Comparison of ENCODE assay signal across 14 mouse cellular contexts in the genomic region with DNA sequence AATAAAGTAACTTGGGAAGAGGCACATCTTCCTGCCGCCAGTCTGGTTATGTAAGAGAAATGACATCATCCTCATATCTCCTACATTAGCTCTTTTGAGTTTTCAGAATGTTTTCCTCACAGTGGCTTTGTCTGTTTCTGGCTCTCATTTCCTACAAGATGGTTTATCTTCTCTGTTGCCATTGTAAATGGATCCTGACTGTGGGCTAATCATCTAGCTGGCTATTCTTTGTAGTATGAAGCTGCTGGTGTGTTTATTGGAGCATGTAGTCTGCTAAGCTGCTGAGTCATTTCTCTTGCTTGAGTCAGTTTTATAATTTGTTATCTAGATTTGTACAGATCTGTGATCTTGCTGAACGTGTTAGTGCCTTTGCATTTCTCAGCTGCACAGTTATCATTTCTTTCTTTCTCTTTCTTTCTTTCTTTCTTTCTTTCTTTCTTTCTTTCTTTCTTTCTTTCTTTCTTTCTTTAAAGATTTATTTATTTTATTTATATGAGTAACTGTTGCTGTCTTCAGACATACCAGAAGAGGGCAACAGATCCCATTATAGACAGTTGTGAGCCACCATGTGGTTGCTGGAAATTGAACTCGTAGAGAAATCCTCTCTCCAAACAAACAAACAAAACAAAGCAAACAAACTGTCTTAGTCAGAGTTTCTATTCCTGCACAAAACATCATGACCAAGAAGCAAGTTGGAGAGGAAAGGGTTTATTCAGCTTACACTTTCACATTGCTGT. TPM values are rescaled to one million over a fixed set of nuclear protein-coding genes. Genes with fewer than 3 reads are reported as not detected.
DNase-seq lines count a peak whose midpoint lies in the region; ATAC-seq and TF ChIP-seq lines count a peak whose summit lies in the region.
"Had no signal": no experiment of that assay in that cellular context is flagged by ENCODE, and none has a peak within 500 bp of the region (broad histone marks: within the 10 kb centered on the region; RNA-seq: fewer than 3 reads in every experiment).

No protein-coding gene starts in this region.

- no peak for ATAC-seq in heart, embryonic 13.5 days (ENCODE audit: extremely low read depth, insufficient number of reproducible peaks, low FRiP score, low TSS enrichment)
- ATAC-seq in midbrain, embryonic 11.5 days (ENCODE audit: low FRiP score), result no peak
- ATAC-seq: forebrain, embryonic 16.5 days; liver, embryonic 12.5 days had no signal

- no peaks in the 10 kb centered on the region for H3K36me3 ChIP-seq in heart, embryonic 13.5 days
- no peaks in the 10 kb centered on the region for H3K36me3 ChIP-seq in midbrain, embryonic 11.5 days (ENCODE audit: control insufficient read depth, insufficient read depth, low read length)
- no peaks in the 10 kb centered on the region for H3K36me3 ChIP-seq in midbrain, embryonic 10.5 days
- H3K36me3 ChIP-seq: liver, embryonic 12.5 days had no signal

- H3K4me2 ChIP-seq in heart, embryonic 13.5 days, result no peak overlapping the region
- H3K4me2 ChIP-seq in midbrain, embryonic 11.5 days, result no peak overlapping the region
- H3K4me2 ChIP-seq: liver, embryonic 12.5 days had no signal

- H3K4me1 ChIP-seq in heart, embryonic 13.5 days, result peaks cover 14% of the 10 kb centered on the region
- no peaks in the 10 kb centered on the region for H3K4me1 ChIP-seq in midbrain, embryonic 11.5 days (ENCODE audit: control insufficient read depth, insufficient read depth, low read length)
- H3K4me1 ChIP-seq in midbrain, embryonic 10.5 days, result peaks cover 10% of the 10 kb centered on the region
- peaks cover 25% of the 10 kb centered on the region for H3K4me1 ChIP-seq in bone marrow macrophage, adult 2 months (ENCODE audit: control insufficient read depth, insufficient read depth, low read length)

- no peak for TF ChIP-seq POLR2A in bone marrow macrophage, adult 2 months (IDR thresholded peaks at IDR 0.05; ENCODE audit: borderline replicate concordance, low read depth, low read length)

- peak overlapping the region; percentile 61 for H3K27ac ChIP-seq in heart, embryonic 13.5 days (replicated peaks)
- H3K27ac ChIP-seq in midbrain, embryonic 11.5 days (ENCODE audit: low read depth, low read length), result no peak overlapping the region
- H3K27ac ChIP-seq in midbrain, embryonic 10.5 days (replicated peaks), result no peak overlapping the region
- peak overlapping the region; percentile 80 for H3K27ac ChIP-seq in bone marrow macrophage, adult 2 months (ENCODE audit: insufficient read depth, low read depth, low read length)
- H3K27ac ChIP-seq: liver, embryonic 12.5 days; macrophage had no signal

- H3K9ac ChIP-seq in heart, embryonic 13.5 days, result no peak overlapping the region
- no peak overlapping the region for H3K9ac ChIP-seq in midbrain, embryonic 11.5 days (ENCODE audit: low read length)
- H3K9ac ChIP-seq: liver, embryonic 12.5 days had no signal

- whole genome bisulfite sequencing in heart, embryonic 13.5 days, result 28% methylated on average over 3 of the region's 3 CpGs
- 54% methylated on average over 3 of the region's 3 CpGs for WGBS in midbrain, embryonic 11.5 days
- 70% methylated on average over 3 of the region's 3 CpGs for WGBS in midbrain, embryonic 10.5 days

- TF ChIP-seq CTCF in bone marrow macrophage, adult 2 months (IDR thresholded peaks at IDR 0.05; ENCODE audit: low read depth, low read length), result no peak

- no peaks in the 10 kb centered on the region for H3K9me3 ChIP-seq in heart, embryonic 13.5 days
- no peaks in the 10 kb centered on the region for H3K9me3 ChIP-seq in midbrain, embryonic 11.5 days (ENCODE audit: control insufficient read depth, low read length)
- H3K9me3 ChIP-seq in midbrain, embryonic 10.5 days (replicated peaks), result no peaks in the 10 kb centered on the region
- H3K9me3 ChIP-seq: liver, embryonic 12.5 days had no signal

- DNase-seq in heart, adult 18-20 months, result no peak
- DNase-seq in midbrain, embryonic 11.5 days (ENCODE audit: low spot score, missing footprints), result peak; percentile 51
- DNase-seq in midbrain, embryonic 10.5 days (ENCODE audit: low spot score), result no peak
- DNase-seq in gastrocnemius, postnatal 25 days, result no peak
- no peak for DNase-seq in urinary bladder, adult 18-20 months (ENCODE audit: low spot score in 2 of 2)
- DNase-seq: adrenal gland, adult 8-10 months; heart, postnatal 14 days; kidney, adult 2 months; thymus, postnatal 25 days had no signal

- peaks cover 14% of the 10 kb centered on the region for H3K27me3 ChIP-seq in heart, embryonic 13.5 days (replicated peaks)
- no peaks in the 10 kb centered on the region; the same call in 1 of the 2 replicates for H3K27me3 ChIP-seq in midbrain, embryonic 11.5 days (ENCODE audit: control insufficient read depth, insufficient read depth, low read length)
- H3K27me3 ChIP-seq in midbrain, embryonic 10.5 days (ENCODE audit: low read depth, poor library complexity, severe bottlenecking), result peaks cover 17% of the 10 kb centered on the region

- no peak overlapping the region for H3K4me3 ChIP-seq in heart, embryonic 13.5 days
- H3K4me3 ChIP-seq in midbrain, embryonic 11.5 days (ENCODE audit: low read depth, low read length), result no peak overlapping the region
- H3K4me3 ChIP-seq in midbrain, embryonic 10.5 days, result no peak overlapping the region
- no peak overlapping the region for H3K4me3 ChIP-seq in bone marrow macrophage, adult 2 months (ENCODE audit: insufficient read depth, low read length)
- H3K4me3 ChIP-seq: liver, embryonic 12.5 days had no signal

RNA-seq across cellular contexts. Expression of gene Rhou, which starts 19.2 kb away (rescaled TPM):
- 7.1 and 8.3 TPM in 2 replicates for polyA plus RNA-seq in heart, embryonic 13.5 days (2015; fragmentation: Nextera tagmentation; extraction: Ambion mirVana)
- 1 to 10 TPM; 6.3 to 8.9 TPM for total RNA-seq in heart, adult 18-20 months (2021)
- 7.7 and 8.3 TPM in 2 replicates for polyA plus RNA-seq in midbrain, embryonic 11.5 days (2014; fragmentation: Nextera tagmentation; extraction: Ambion mirVana)
- polyA plus RNA-seq in midbrain, embryonic 10.5 days (2016; fragmentation: Nextera tagmentation; extraction: Ambion mirVana), result 5.4 and 6.0 TPM in 2 replicates
- 0.21 and 0.55 TPM in 2 replicates for polyA plus RNA-seq in bone marrow macrophage, adult 2 months (2012; ENCODE audit: insufficient read depth, insufficient read length, missing spikeins)
- 10 to 100 TPM in 1 of 2 experiments, 1 to 10 TPM in 1; 8.5 to 14.6 TPM for total RNA-seq in gastrocnemius, postnatal 25 days (2021)

Comparison
In these comparisons a context has a peak if more than half of its experiments do, and no peak if none do; other contexts are left out.
1. H3K27ac ChIP-seq: peak in heart, embryonic 13.5 days (single experiment) and bone marrow macrophage, adult 2 months (single experiment); none in midbrain, embryonic 11.5 days (single experiment) and midbrain, embryonic 10.5 days (single experiment).